In the genomic region with DNA sequence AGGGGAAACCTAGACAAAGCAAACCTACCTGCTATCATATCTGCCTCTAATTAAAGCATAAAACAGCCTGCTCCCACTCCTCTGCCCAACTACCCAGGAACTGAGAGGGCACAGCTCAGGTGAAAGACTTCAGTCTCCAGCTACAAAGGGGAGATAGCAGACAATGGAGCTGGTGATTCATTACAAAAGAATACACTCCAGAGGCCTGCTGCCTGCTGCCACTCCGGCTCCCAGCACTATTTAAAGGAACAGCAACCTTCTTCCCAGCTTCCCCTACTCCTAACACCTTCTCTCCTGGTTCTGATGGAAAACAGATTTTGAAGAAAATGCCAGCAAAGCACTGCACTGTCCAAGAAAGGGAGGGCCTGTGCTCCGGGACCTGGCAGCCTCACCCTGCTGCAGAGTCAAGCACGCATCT, we compare ENCODE assay signal across 8 mouse cellular contexts.
DNase-seq lines count a peak whose midpoint lies in the region; ATAC-seq and TF ChIP-seq lines count a peak whose summit lies in the region.

No protein-coding gene starts in this region.

- no peak for TF ChIP-seq CTCF in kidney, postnatal 0 days (IDR thresholded peaks at IDR 0.05; ENCODE audit: low read depth)

- peak overlapping the region; percentile 24; the same call in 1 of the 2 replicates for H3K9ac ChIP-seq in kidney, postnatal 0 days (ENCODE audit: low read depth, low read length)
- H3K9ac ChIP-seq in forebrain, embryonic 14.5 days (ENCODE audit: low read length): peak overlapping the region; percentile 87
- H3K9ac ChIP-seq in hindbrain, embryonic 16.5 days (ENCODE audit: low read depth, low read length): peak overlapping the region; percentile 70

- ATAC-seq in kidney, postnatal 0 days (replicated peaks; ENCODE audit: low FRiP score, low read depth): no peak
- no peak; the same call in 1 of the 2 replicates for ATAC-seq in forebrain, embryonic 14.5 days
- no peak for ATAC-seq in hindbrain, embryonic 16.5 days

- no peaks in the 10 kb centered on the region for H3K27me3 ChIP-seq in kidney, postnatal 0 days (ENCODE audit: insufficient read depth, low read length)
- H3K27me3 ChIP-seq in forebrain, embryonic 14.5 days (replicated peaks; ENCODE audit: control insufficient read depth, insufficient read depth, low read length): no peaks in the 10 kb centered on the region
- H3K27me3 ChIP-seq in hindbrain, embryonic 16.5 days (replicated peaks; ENCODE audit: control insufficient read depth, insufficient read depth, low read length): no peaks in the 10 kb centered on the region

- 15% methylated on average over 3 of the region's 3 CpGs for WGBS in kidney, postnatal 0 days
- WGBS in forebrain, embryonic 14.5 days: 8% methylated on average over 3 of the region's 3 CpGs
- WGBS in hindbrain, embryonic 16.5 days: 10% methylated on average over 3 of the region's 3 CpGs

- peak overlapping the region; percentile 89 for H3K27ac ChIP-seq in kidney, postnatal 0 days
- peak overlapping the region; percentile 81 for H3K27ac ChIP-seq in forebrain, embryonic 14.5 days (ENCODE audit: low read depth, low read length)
- peak overlapping the region; percentile 87 for H3K27ac ChIP-seq in hindbrain, embryonic 16.5 days (ENCODE audit: low read depth, low read length)

- H3K4me3 ChIP-seq in kidney, postnatal 0 days (replicated peaks; ENCODE audit: low read depth, low read length): peak overlapping the region; percentile 19
- H3K4me3 ChIP-seq in forebrain, embryonic 14.5 days (ENCODE audit: low read depth, low read length): peak overlapping the region; percentile 64
- H3K4me3 ChIP-seq in hindbrain, embryonic 16.5 days (ENCODE audit: low read length): peak overlapping the region; percentile 59

- no peaks in the 10 kb centered on the region for H3K9me3 ChIP-seq in kidney, postnatal 0 days (replicated peaks; ENCODE audit: low read length)
- H3K9me3 ChIP-seq in forebrain, embryonic 14.5 days (replicated peaks; ENCODE audit: control insufficient read depth, low read length): no peaks in the 10 kb centered on the region
- no peaks in the 10 kb centered on the region for H3K9me3 ChIP-seq in hindbrain, embryonic 16.5 days (ENCODE audit: control insufficient read depth, low read length)

- peaks cover 24% of the 10 kb centered on the region for H3K4me1 ChIP-seq in kidney, postnatal 0 days (replicated peaks; ENCODE audit: insufficient read depth, low read length)
- peaks cover 23% of the 10 kb centered on the region for H3K4me1 ChIP-seq in forebrain, embryonic 14.5 days (ENCODE audit: control insufficient read depth, insufficient read depth, low read length)
- H3K4me1 ChIP-seq in hindbrain, embryonic 16.5 days (ENCODE audit: control insufficient read depth, insufficient read depth, low read depth, low read length): peaks cover 41% of the 10 kb centered on the region

- no peaks in the 10 kb centered on the region for H3K36me3 ChIP-seq in kidney, postnatal 0 days (ENCODE audit: insufficient read depth, low read length)
- no peaks in the 10 kb centered on the region; the same call in 1 of the 2 replicates for H3K36me3 ChIP-seq in forebrain, embryonic 14.5 days (ENCODE audit: control insufficient read depth, insufficient read depth, low read length)
- H3K36me3 ChIP-seq in hindbrain, embryonic 16.5 days (ENCODE audit: control insufficient read depth, insufficient read depth, low read length): no peaks in the 10 kb centered on the region

- peak overlapping the region; percentile 81 for H3K4me2 ChIP-seq in kidney, postnatal 0 days (ENCODE audit: low read length)
- H3K4me2 ChIP-seq in forebrain, embryonic 14.5 days (ENCODE audit: low read length): peak overlapping the region; percentile 85
- H3K4me2 ChIP-seq in hindbrain, embryonic 16.5 days (ENCODE audit: low read length): peak overlapping the region; percentile 88

- DNase-seq in kidney, postnatal 0 days (ENCODE audit: low spot score): peak; percentile 74
- no peak for DNase-seq in kidney, adult 18-20 months
- peak; percentile 77 for DNase-seq in brain, adult 2 months (ENCODE audit: low read depth, low spot score)
- peak; percentile 56 for DNase-seq in forebrain, embryonic 14.5 days (ENCODE audit: low spot score)
- peak; percentile 47 for DNase-seq in mesoderm, embryonic 11.5 days (ENCODE audit: low read depth, low spot score)
- no peak for DNase-seq in ovary, adult 18-20 months (ENCODE audit: low spot score)
- no peak for DNase-seq in layer of hippocampus, adult 9-11 months

Comparison
In these comparisons a context has a peak if more than half of its experiments do, and no peak if none do; other contexts are left out.
1. DNase-seq: peak in kidney, postnatal 0 days (single experiment), brain, adult 2 months (single experiment), forebrain, embryonic 14.5 days (single experiment) and mesoderm, embryonic 11.5 days (single experiment); none in kidney, adult 18-20 months (single experiment), ovary, adult 18-20 months (single experiment) and layer of hippocampus, adult 9-11 months (single experiment).
2. H3K9ac ChIP-seq: peak in every context shown above with its lines; median percentile 87 in forebrain, embryonic 14.5 days; 70 in hindbrain, embryonic 16.5 days; 24 in kidney, postnatal 0 days.
3. Peak in every context shown above with its lines, with median percentiles within 50 percentile points of each other: H3K27ac ChIP-seq, H3K4me2 ChIP-seq and H3K4me3 ChIP-seq.